Mouse (Mus musculus) left cerebral cortex, postnatal 36 days (tissue): ENCODE results near the gene Rps23. TPM values are rescaled to one million over a fixed set of nuclear protein-coding genes. Genes with fewer than 3 reads are reported as not detected.

Experiments
- total RNA-seq, 2 experiments: library from RNA; stranded (reverse); gene quantifications; 2 replicates each; pipeline ENCODE4 v1.2.3; 2021

Rps23 gene
- total RNA-seq, 2 experiments from 2014 or later: 190 to 200 TPM

Other genes with a start within 250 kb of the Rps23 start
- gene Atp6ap1l, start 17.6 kb upstream of the Rps23 start, total RNA-seq: 10 to 100 TPM; 26.7 to 31.0 TPM